Mouse (Mus musculus) lung, adult 2 months (tissue): ENCODE measurements around the gene Mut. TPM values are rescaled to one million over a fixed set of nuclear protein-coding genes. Genes with fewer than 3 reads are reported as not detected.

Experiments used
- DNase-seq: peaks from one replicate; pipeline ENCODE4 v3.0.0; 2022
- H3K4me1 ChIP-seq: fragments of 200-500 bp; 2 replicates; pipeline ENCODE4 v1.6.1; 2011; ENCODE audit warnings: low read length; ENCODE audit not compliant: control insufficient read depth, insufficient read depth
- H3K4me3 ChIP-seq: fragments of 200-500 bp; replicated peaks from 2 replicates; pipeline ENCODE3; 2011; ENCODE audit warnings: low read depth, mild to moderate bottlenecking, control low read depth, low read length; ENCODE audit errors: extremely low read depth
- CTCF ChIP-seq: fragments of 200-500 bp; IDR thresholded peaks from 2 replicates; pipeline ENCODE4 v1.5.1; 2011; ENCODE audit warnings: mild to moderate bottlenecking, low read length, control low read depth; ENCODE audit not compliant: insufficient read depth
- POLR2A ChIP-seq: fragments of 200-500 bp; IDR thresholded peaks from 2 replicates; pipeline ENCODE4 v1.6.1; 2011; ENCODE audit warnings: low read depth, mild to moderate bottlenecking, control low read depth, low read length, borderline replicate concordance; ENCODE audit errors: extremely low read depth
- WGBS: fragments of 180-500 bp; shearing (Covaris S2); methylation state at CpG from one replicate; pipeline ENCODE4 v1.1.7; 2018; 5-methylcytosine and 5-hydroxymethylcytosine counted together
- polyA plus RNA-seq: library from polyadenylated mRNA; depleted of rRNA; stranded (reverse); fragments of >200 nt; gene quantifications from 2 replicates; pipeline ENCODE4 v1.2.3, GENCODE M21; 2012; rRNA removed

The Mut gene
- 9.9 and 12.9 TPM in 2 replicates for polyA plus RNA-seq

DNA sequence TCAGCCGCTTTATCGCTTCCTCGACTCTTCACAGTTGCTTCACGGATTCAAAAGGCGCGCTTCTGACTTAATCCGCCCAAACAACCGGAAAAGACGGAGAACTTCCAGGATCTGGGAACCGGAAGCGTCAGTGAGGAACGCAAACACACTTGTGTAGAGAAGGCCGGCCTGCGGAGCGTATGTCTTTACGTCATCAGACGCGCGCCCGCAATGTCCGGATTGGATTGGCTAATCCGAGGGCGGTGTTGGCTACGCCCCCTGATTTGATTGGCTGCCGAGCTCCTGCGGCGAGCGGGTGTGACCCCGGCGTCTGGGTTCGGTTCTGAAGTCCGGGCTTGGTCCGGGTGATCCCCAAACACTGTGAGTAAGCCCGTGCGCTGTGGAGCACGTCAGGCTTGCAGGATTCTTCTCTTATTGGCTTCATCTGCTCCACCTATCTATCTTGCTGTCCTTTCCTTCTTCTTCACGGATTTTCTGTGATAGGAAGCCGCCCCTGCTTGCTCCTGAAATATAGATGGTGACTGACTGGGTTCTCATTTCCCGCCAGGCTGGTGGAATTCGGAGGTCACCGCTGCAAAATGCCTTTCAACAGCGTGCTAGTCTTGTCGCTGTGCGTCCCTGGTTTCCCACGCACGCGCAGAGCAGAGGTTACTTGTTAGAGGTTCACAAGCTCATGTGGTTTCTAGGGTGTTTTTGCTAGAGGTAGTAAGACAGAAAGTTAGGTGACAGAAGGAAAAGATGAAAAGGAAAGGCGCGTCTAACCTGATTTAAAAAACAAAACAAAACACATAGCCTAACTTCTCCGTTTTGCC, at the start of gene Mut, which contains the start of gene Cenpq:
Gene Mut (plus strand): TSS at position 266 of the 812 bp plus-strand sequence.
Gene Cenpq (minus strand): TSS at position 628 of the 812 bp plus-strand sequence.
- TF ChIP-seq CTCF, result no peak
- peak; percentile 80; the same call in 1 of the 2 replicates for TF ChIP-seq POLR2A
- peak; percentile 97 for DNase-seq
- Histone ChIP-seq H3K4me3 (peak within 1 kb of the TSS; percentile 93), H3K4me1 (peaks cover 2% of the 10 kb centered on the region; the same call in 1 of the 2 replicates)
- WGBS, result under 1% methylated on average over 50 of the region's 50 CpGs

DNA sequence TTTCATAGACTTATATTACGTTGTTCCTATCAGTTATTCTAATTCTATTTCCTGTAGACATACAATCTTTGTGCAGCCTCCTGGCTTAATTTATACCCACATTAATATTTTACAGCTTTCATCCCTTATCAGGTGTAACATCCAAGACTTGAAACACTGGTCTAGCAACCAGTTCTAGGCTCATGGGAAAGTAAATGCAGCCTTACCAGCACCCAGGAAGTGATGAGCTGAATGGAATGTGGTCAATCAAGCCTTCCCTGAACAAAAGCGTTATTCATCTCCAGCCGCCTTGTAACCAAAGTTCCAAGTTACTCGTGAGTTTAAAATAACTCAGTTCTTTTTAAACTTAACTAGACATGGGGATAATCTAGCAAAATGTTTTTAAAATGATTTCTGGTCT, 49.3 kb upstream of the Mut start:
- Histone ChIP-seq H3K4me1 (no peaks in the 10 kb centered on the region), H3K4me3 (no peak overlapping the region)
- DNase-seq, result no peak
- TF ChIP-seq CTCF, result no peak
- no peak for TF ChIP-seq POLR2A
- 67% methylated on average over 4 of the region's 4 CpGs for WGBS

DNA sequence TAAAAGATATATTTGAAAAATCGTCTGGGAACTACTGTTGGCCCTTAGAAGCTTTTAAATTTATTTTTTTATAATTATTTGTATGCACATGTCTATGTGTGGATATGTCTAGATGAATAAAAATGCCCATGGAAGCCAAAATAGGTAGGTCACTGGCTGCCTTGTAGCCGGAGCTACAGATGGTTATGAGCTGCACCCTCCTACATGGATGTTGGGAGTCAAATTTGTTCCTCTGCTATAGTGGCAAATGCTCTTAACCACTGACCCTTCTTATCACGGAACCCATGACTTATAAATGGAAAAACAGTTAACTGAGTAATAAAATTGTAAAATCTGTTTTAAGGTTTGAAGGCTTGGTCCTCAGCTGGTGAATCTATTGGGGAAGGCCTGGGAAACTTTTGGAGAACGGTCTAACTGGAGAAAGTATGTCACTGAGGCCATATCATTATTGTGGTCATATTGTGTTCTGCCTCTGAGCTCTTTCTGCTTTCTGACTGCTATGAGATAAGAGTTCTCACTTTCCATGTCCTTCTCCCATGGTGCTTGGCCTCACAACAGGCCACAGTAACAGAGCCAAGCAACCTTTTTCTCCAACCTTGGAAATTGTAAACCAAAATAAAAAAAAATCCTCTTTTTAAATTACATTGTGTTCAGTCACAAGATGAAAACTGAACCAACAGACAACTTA, 46.5 kb upstream of the Mut start:
- TF ChIP-seq POLR2A, result no peak
- WGBS, result 79% methylated on average over 4 of the region's 4 CpGs
- no peak for DNase-seq
- Histone ChIP-seq H3K4me3 (no peak overlapping the region), H3K4me1 (no peaks in the 10 kb centered on the region)

DNA sequence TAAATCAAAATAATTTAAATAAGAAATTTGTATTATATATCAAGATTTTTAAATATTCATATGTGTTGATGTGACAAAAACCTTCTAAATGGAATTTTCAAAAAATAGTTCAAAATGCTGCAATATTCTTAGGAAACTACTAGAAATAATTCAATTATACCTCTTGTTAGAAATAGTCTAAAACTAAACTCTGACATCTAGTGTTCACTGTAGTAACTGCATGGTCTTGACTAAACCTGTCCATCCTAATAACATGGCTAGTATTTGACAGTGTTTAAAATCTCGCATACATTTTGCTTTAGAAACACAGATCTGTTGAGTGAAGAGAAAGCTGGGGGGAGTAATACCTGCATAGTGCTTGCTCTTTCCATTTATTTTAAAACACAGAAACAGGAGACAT, 37.6 kb upstream of the Mut start:
- 44% methylated on average over 1 of the region's 1 CpGs for WGBS
- no peak for TF ChIP-seq POLR2A
- TF ChIP-seq CTCF, result peak; percentile 29; the same call in 1 of the 2 replicates
- no peak for DNase-seq
- Histone ChIP-seq H3K4me3 (no peak overlapping the region), H3K4me1 (no peaks in the 10 kb centered on the region)

DNA sequence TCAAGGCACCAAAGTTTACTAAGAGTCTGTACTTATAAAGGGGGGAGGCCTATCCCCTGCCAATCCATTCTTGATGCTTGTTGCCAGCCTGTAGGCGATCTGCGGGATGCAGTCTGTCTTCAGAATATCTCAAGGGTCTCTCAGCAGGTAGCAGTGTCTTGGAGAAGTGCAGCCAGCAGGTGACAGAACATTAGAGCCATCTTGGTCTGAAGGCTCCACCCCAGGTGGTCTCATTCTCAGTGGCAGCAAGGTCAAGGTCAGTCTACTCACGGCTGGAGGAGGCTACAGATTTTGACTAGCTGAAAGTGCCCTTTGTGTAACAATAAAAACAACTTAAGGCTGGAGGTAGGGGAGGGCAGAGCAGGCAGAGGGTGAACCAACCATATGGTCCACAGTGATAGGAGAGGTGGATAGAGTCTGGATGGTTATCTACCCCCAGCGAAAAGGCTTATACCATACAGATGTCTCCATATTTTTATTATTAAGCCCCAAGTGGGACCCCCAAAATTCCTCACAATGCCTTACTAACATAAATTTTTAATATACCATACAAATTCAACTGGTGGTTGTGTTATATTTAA, 34.6 kb upstream of the Mut start:
- 59% methylated on average over 4 of the region's 4 CpGs for WGBS
- Histone ChIP-seq H3K4me3 (no peak overlapping the region), H3K4me1 (no peaks in the 10 kb centered on the region)
- no peak for TF ChIP-seq POLR2A
- TF ChIP-seq CTCF, result no peak
- no peak for DNase-seq

DNA sequence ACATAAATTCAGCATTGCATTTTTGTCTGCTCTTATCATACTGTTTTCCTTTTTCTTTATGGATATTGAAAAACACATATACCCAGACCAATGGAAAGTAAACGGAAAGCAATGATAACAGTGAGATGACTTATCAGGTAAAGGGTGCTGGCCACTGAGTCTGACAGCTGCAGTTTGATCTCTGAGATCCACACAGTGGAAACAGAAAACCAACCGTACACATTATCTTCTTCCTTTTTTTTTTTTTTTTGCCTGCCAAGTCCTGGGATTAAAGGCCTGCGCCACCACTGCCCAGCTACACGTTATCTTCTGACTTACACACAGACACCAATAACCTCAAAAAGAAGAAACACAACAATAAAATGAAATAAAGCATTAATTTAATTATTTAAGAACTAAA, 31.1 kb upstream of the Mut start:
- TF ChIP-seq POLR2A (no peak), CTCF (no peak)
- no peak overlapping the region for H3K4me3 ChIP-seq
- WGBS, result 60% methylated on average over 4 of the region's 4 CpGs
- no peaks in the 10 kb centered on the region for H3K4me1 ChIP-seq
- DNase-seq, result no peak

DNA sequence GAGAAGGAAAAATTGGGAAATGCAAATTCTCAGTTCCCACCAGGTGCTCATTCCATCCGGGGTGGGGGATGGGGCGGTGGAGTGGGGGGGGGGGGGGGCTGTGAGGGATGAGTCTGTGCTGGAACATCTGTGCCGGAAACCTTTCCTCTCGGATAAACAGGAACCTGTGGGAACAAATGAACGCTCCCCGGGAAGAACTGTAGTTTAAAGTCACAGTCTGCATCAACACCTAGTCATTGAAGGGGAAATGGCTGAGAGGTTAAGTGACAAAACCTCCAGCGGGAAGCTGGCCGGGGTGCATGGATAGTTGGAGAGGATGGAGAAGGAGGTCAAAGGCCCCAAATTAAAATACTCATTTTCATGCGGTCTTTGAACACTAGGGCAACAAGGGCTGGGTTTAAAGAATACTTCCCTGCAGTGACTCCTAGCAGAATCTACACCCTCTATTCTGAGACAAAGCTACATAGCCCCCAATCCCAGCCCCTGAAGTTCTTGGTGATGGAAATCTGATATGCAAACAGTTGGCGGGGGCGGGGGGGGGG, 30.4 kb upstream of the Mut start:
- 12% methylated on average over 11 of the region's 11 CpGs for whole genome bisulfite sequencing
- H3K4me1 ChIP-seq, result no peaks in the 10 kb centered on the region
- H3K4me3 ChIP-seq, result no peak overlapping the region
- TF ChIP-seq CTCF (no peak), POLR2A (no peak)
- DNase-seq, result no peak

DNA sequence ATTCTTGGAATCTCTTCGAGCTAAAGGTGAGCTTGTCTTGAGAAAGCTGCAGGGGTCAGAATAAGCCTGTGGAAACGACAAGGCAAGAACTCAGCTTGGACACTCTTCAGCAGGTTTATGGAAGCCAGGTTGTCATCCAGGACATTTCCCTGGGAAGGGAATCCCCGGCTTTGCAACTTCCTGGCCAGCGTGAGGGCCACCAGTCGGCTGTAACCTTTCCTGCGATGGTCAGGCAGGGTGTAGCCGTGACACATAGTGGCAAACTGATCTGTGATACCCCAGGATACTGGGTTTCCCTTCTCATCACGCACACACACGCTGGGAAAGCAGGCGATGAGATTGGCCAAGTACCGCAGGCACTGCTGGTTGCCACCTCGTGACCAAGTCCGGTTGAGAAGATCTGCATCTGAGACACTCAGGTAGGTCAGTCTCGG, 29.7 kb upstream of the Mut start:
- no peak for TF ChIP-seq POLR2A
- TF ChIP-seq CTCF, result no peak

DNA sequence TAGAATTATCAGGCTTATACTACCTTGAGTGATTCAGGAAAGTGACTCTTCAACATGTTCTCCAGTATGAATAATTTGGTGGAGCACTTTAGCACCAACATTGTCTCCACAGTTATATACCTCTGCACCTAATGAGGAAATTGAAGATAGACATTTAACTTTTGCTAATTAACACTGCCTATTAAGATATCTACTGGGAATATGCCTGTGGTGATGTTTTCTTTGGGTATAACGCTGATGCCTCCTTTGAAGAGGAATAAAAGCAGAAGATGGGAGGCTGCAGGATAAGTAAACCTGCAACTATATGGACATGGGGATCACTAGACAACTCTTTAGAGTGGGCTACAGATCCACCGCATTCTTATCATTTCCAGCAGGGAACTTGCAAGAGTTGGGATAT, 20.2 kb upstream of the Mut start, which contains the start of gene Glyatl3:
Gene Glyatl3 (minus strand): TSS at position 101 of the 400 bp plus-strand sequence.
- 92% methylated on average over 2 of the region's 2 CpGs for WGBS
- no peak for DNase-seq
- no peaks in the 10 kb centered on the region for H3K4me1 ChIP-seq
- no peak within 1 kb of the TSS for H3K4me3 ChIP-seq
- TF ChIP-seq POLR2A, result no peak
- TF ChIP-seq CTCF, result no peak

More for the DNA sequence above, 29.7 kb upstream of the Mut start:
- 9% methylated on average over 14 of the region's 14 CpGs for WGBS
- no peaks in the 10 kb centered on the region for H3K4me1 ChIP-seq
- DNase-seq, result no peak
- no peak overlapping the region for H3K4me3 ChIP-seq
